9 mouse cellular contexts compared by ENCODE assay signal in genomic region chr6:124570026-124570425, GRCm38 (mm10). TPM values are rescaled to one million over a fixed set of nuclear protein-coding genes. Genes with fewer than 3 reads are reported as not detected.
DNase-seq lines count a peak whose midpoint lies in the region; ATAC-seq and TF ChIP-seq lines count a peak whose summit lies in the region.
"Had no signal": no experiment of that assay in that cellular context is flagged by ENCODE, and none has a peak within 500 bp of the region (broad histone marks: within the 10 kb centered on the region; RNA-seq: fewer than 3 reads in every experiment).

Gene C1rb, plus strand, starts transcription at chr6:124570294.

- no peak within 1 kb of the TSS for H3K4me2 ChIP-seq in limb, embryonic 11.5 days (ENCODE audit: low read depth, severe bottlenecking)
- H3K4me2 ChIP-seq in neural tube, embryonic 11.5 days (ENCODE audit: low read depth) = no peak within 1 kb of the TSS
- H3K4me2 ChIP-seq: liver, embryonic 15.5 days had no signal

- H3K9me3 ChIP-seq in limb, embryonic 11.5 days (ENCODE audit: control insufficient read depth, low read length) = no peaks in the 10 kb centered on the region
- no peaks in the 10 kb centered on the region for H3K9me3 ChIP-seq in neural tube, embryonic 11.5 days (ENCODE audit: control insufficient read depth, low read length)
- H3K9me3 ChIP-seq: liver, embryonic 15.5 days had no signal

- peak; percentile 97 for TF ChIP-seq CTCF in Patski (IDR thresholded peaks at IDR 0.05)
- peak; percentile 72 for TF ChIP-seq CTCF in kidney, adult 2 months (conservative IDR thresholded peaks at IDR 0.05; ENCODE audit: insufficient read depth, insufficient read length, low read depth, low read length)
- TF ChIP-seq CTCF in thymus, adult 2 months (IDR thresholded peaks at IDR 0.05; ENCODE audit: borderline replicate concordance, control insufficient read depth, extremely low read depth, insufficient read depth, low read length, poor library complexity) = no peak

- H3K27ac ChIP-seq in kidney, adult 2 months (ENCODE audit: insufficient read depth, low read depth, low read length) = no peak within 1 kb of the TSS
- H3K27ac ChIP-seq in limb, embryonic 11.5 days (replicated peaks; ENCODE audit: low read depth, low read length) = no peak within 1 kb of the TSS
- H3K27ac ChIP-seq in neural tube, embryonic 11.5 days (ENCODE audit: low read depth, low read length) = no peak within 1 kb of the TSS
- H3K27ac ChIP-seq in thymus, adult 2 months (ENCODE audit: control insufficient read depth, insufficient read depth, low read length) = no peak within 1 kb of the TSS
- H3K27ac ChIP-seq: liver, embryonic 15.5 days had no signal

- TF ChIP-seq POLR2A in kidney, adult 2 months (IDR thresholded peaks at IDR 0.05; ENCODE audit: low read depth, low read length) = no peak
- TF ChIP-seq POLR2A in thymus, adult 2 months (IDR thresholded peaks at IDR 0.05; ENCODE audit: control insufficient read depth, extremely low read depth, insufficient read depth, low read length, poor library complexity) = no peak

- H3K4me1 ChIP-seq in kidney, adult 2 months (ENCODE audit: control insufficient read depth, insufficient read depth, low read length) = no peaks in the 10 kb centered on the region
- no peaks in the 10 kb centered on the region for H3K4me1 ChIP-seq in limb, embryonic 11.5 days (ENCODE audit: control insufficient read depth, insufficient read depth, low read length)
- no peaks in the 10 kb centered on the region for H3K4me1 ChIP-seq in neural tube, embryonic 11.5 days (ENCODE audit: control insufficient read depth, insufficient read depth, low read length)
- H3K4me1 ChIP-seq in thymus, adult 2 months (replicated peaks; ENCODE audit: control insufficient read depth, insufficient read depth, low read length) = no peaks in the 10 kb centered on the region
- H3K4me1 ChIP-seq: liver, embryonic 15.5 days had no signal

- WGBS in kidney, adult 2 months = 3% methylated on average over 8 of the region's 8 CpGs
- 3% methylated on average over 8 of the region's 8 CpGs for WGBS in limb, embryonic 11.5 days
- WGBS in neural tube, embryonic 11.5 days = 4% methylated on average over 8 of the region's 8 CpGs
- 5% methylated on average over 8 of the region's 8 CpGs for WGBS in thymus, adult 2 months

- H3K9ac ChIP-seq in limb, embryonic 11.5 days (ENCODE audit: low read length) = no peak within 1 kb of the TSS
- no peak within 1 kb of the TSS for H3K9ac ChIP-seq in neural tube, embryonic 11.5 days (ENCODE audit: low read length)
- H3K9ac ChIP-seq: liver, embryonic 15.5 days had no signal

- in situ Hi-C loops in Patski (cut with MboI; ENCODE audit: low pct_unique_long_range_greater_than_20kb) = no loop called here

- no peak for ATAC-seq in Patski
- no peak for ATAC-seq in limb, embryonic 11.5 days (ENCODE audit: insufficient number of reproducible peaks, low FRiP score, low TSS enrichment, low read depth)
- no peak for ATAC-seq in neural tube, embryonic 11.5 days (ENCODE audit: insufficient read depth, low FRiP score, low TSS enrichment)

- CTCF ChIA-PET in Patski (lab: Charles Lee) = no interaction called here

- DNase-seq in 3T3-L1 (ENCODE audit: low read depth, low spot score) (peak; percentile 76), Patski (ENCODE audit: low read depth, low spot score) (peak; percentile 6)
- peak; percentile 65 to 75 for DNase-seq in cerebellum, postnatal 25 days
- DNase-seq in gastrocnemius, postnatal 25 days = peak; percentile 16
- peak; percentile 61 for DNase-seq in kidney, adult 2 months
- DNase-seq in limb, embryonic 11.5 days (ENCODE audit: low spot score) = peak; percentile 83
- peak; percentile 75 for DNase-seq in neural tube, embryonic 11.5 days (ENCODE audit: low spot score)
- DNase-seq in thymus, adult 2 months = peak; percentile 40

- POLR2A ChIA-PET in Patski (lab: Charles Lee) = interaction anchor here (0.6 to 1.1 kb wide), 2 partner anchors 58 to 692 kb away, joined by 3 read pairs; partner anchors contain the start of gene C1ra

- H3K27me3 ChIP-seq in Patski = peaks cover 14% of the 10 kb centered on the region
- H3K27me3 ChIP-seq in kidney, adult 2 months (replicated peaks; ENCODE audit: control insufficient read depth, insufficient read depth, low read length) = no peaks in the 10 kb centered on the region
- no peaks in the 10 kb centered on the region for H3K27me3 ChIP-seq in limb, embryonic 11.5 days (ENCODE audit: control insufficient read depth, insufficient read depth, low read length)
- H3K27me3 ChIP-seq in neural tube, embryonic 11.5 days (ENCODE audit: control insufficient read depth, insufficient read depth, low read length) = no peaks in the 10 kb centered on the region
- no peaks in the 10 kb centered on the region for H3K27me3 ChIP-seq in thymus, adult 2 months (ENCODE audit: control insufficient read depth, insufficient read depth, low read length)
- H3K27me3 ChIP-seq: liver, embryonic 15.5 days had no signal

- no peaks in the 10 kb centered on the region for H3K36me3 ChIP-seq in kidney, adult 2 months (ENCODE audit: control insufficient read depth, insufficient read depth, low read length)
- H3K36me3 ChIP-seq in limb, embryonic 11.5 days (ENCODE audit: control insufficient read depth, insufficient read depth, low read length) = no peaks in the 10 kb centered on the region
- H3K36me3 ChIP-seq in neural tube, embryonic 11.5 days (ENCODE audit: control insufficient read depth, insufficient read depth, low read length) = no peaks in the 10 kb centered on the region
- no peaks in the 10 kb centered on the region for H3K36me3 ChIP-seq in thymus, adult 2 months (ENCODE audit: control insufficient read depth, insufficient read depth, low read length)
- H3K36me3 ChIP-seq: liver, embryonic 15.5 days had no signal

- no peak within 1 kb of the TSS for H3K4me3 ChIP-seq in kidney, adult 2 months (ENCODE audit: insufficient read depth, low read depth, low read length)
- no peak within 1 kb of the TSS for H3K4me3 ChIP-seq in limb, embryonic 11.5 days (ENCODE audit: low read depth, low read length)
- no peak within 1 kb of the TSS for H3K4me3 ChIP-seq in neural tube, embryonic 11.5 days (ENCODE audit: low read depth, low read length)
- H3K4me3 ChIP-seq in thymus, adult 2 months (ENCODE audit: control insufficient read depth, insufficient read depth, low read length) = no peak within 1 kb of the TSS
- H3K4me3 ChIP-seq: liver, embryonic 15.5 days had no signal

RNA-seq across cellular contexts. Expression of gene C1rb, which starts in this region (rescaled TPM):
- polyA plus RNA-seq in Patski (2021) = 7.9 TPM
- 1 to 10 TPM in 1 of 2 experiments, under 1 TPM in 1; 0.72 to 1.3 TPM for total RNA-seq in gastrocnemius, postnatal 25 days (2021)
- polyA plus RNA-seq in kidney, adult 2 months (2012; rRNA removed) = not detected in 2 replicates
- not detected in 2 replicates for polyA plus RNA-seq in limb, embryonic 11.5 days (2014; fragmentation: Nextera tagmentation; extraction: Ambion mirVana)
- polyA plus RNA-seq in neural tube, embryonic 11.5 days (2014; fragmentation: Nextera tagmentation; extraction: Ambion mirVana) = not detected in 2 replicates
- not detected in 2 replicates for polyA plus RNA-seq in thymus, adult 2 months (2012; rRNA removed)
- polyA plus RNA-seq: liver, embryonic 15.5 days had no signal

Comparison
In these comparisons a context has a peak if more than half of its experiments do, and no peak if none do; other contexts are left out.
1. Peak in DNase-seq in kidney, adult 2 months; RNA of the gene not detected or under 1 TPM.
2. Peak in DNase-seq in limb, embryonic 11.5 days; RNA of the gene not detected or under 1 TPM.
3. Peak in DNase-seq in neural tube, embryonic 11.5 days; RNA of the gene not detected or under 1 TPM.
4. Peak in DNase-seq in thymus, adult 2 months; RNA of the gene not detected or under 1 TPM.
5. DNase-seq: peak in every context shown above with its lines; median percentile 83 in limb, embryonic 11.5 days; 76 in 3T3-L1; 75 in neural tube, embryonic 11.5 days; 70 in cerebellum, postnatal 25 days; 61 in kidney, adult 2 months; 40 in thymus, adult 2 months; 16 in gastrocnemius, postnatal 25 days; 6 in Patski.